Mouse (Mus musculus): ENCODE data around the gene Far1. TPM values are rescaled to one million over a fixed set of nuclear protein-coding genes. Genes with fewer than 3 reads are reported as not detected.

Far1 gene
- polyA plus RNA-seq, 1 experiment from 2014 or later: 84.2 TPM

GRCm38 (mm10) chr7:113590330-113590729, 76.7 kb downstream of the Far1 start:
- DNase-seq (ENCODE audit: low spot score) (no peak), ATAC-seq (replicated peaks; ENCODE audit: low FRiP score) (no peak)
- no peaks in the 10 kb centered on the region for H3K9me3 ChIP-seq (ENCODE audit: control insufficient read depth, low read length)
- H3K27me3 ChIP-seq (ENCODE audit: control insufficient read depth, insufficient read depth, low read length): no peaks in the 10 kb centered on the region
- no peak overlapping the region for H3K9ac ChIP-seq (ENCODE audit: low read length)
- H3K36me3 ChIP-seq (ENCODE audit: control insufficient read depth, insufficient read depth, low read length): no peaks in the 10 kb centered on the region
- H3K4me2 ChIP-seq (ENCODE audit: low read depth, low read length, severe bottlenecking): no peak overlapping the region
- no peak overlapping the region for H3K4me3 ChIP-seq (ENCODE audit: low read depth, low read length)
- WGBS: 63% methylated on average over 1 of the region's 1 CpGs
- no peak overlapping the region for H3K27ac ChIP-seq (ENCODE audit: low read depth, low read length)
- no peaks in the 10 kb centered on the region for H3K4me1 ChIP-seq (replicated peaks; ENCODE audit: control insufficient read depth, insufficient read depth, low read length)

GRCm38 (mm10) chr7:113591084-113591483, 77.5 kb downstream of the Far1 start:
- Histone ChIP-seq H3K36me3 (ENCODE audit: control insufficient read depth, insufficient read depth, low read length) (no peaks in the 10 kb centered on the region), H3K9me3 (ENCODE audit: control insufficient read depth, low read length) (no peaks in the 10 kb centered on the region), H3K9ac (ENCODE audit: low read length) (no peak overlapping the region), H3K27ac (ENCODE audit: low read depth, low read length) (no peak overlapping the region), H3K4me2 (ENCODE audit: low read depth, low read length, severe bottlenecking) (no peak overlapping the region), H3K4me3 (ENCODE audit: low read depth, low read length) (no peak overlapping the region), H3K27me3 (ENCODE audit: control insufficient read depth, insufficient read depth, low read length) (no peaks in the 10 kb centered on the region), H3K4me1 (replicated peaks; ENCODE audit: control insufficient read depth, insufficient read depth, low read length) (no peaks in the 10 kb centered on the region)
- DNase-seq (ENCODE audit: low spot score) (no peak), ATAC-seq (replicated peaks; ENCODE audit: low FRiP score) (no peak)
- WGBS: 71% methylated on average over 1 of the region's 1 CpGs

- Histone ChIP-seq H3K4me1 (replicated peaks; ENCODE audit: control insufficient read depth, insufficient read depth, low read length) (no peaks in the 10 kb centered on the region), H3K27ac (ENCODE audit: low read depth, low read length) (no peak overlapping the region), H3K4me2 (ENCODE audit: low read depth, low read length, severe bottlenecking) (no peak overlapping the region), H3K9me3 (ENCODE audit: control insufficient read depth, low read length) (no peaks in the 10 kb centered on the region), H3K36me3 (ENCODE audit: control insufficient read depth, insufficient read depth, low read length) (no peaks in the 10 kb centered on the region), H3K27me3 (ENCODE audit: control insufficient read depth, insufficient read depth, low read length) (no peaks in the 10 kb centered on the region), H3K9ac (ENCODE audit: low read length) (no peak overlapping the region), H3K4me3 (ENCODE audit: low read depth, low read length) (no peak overlapping the region)
- ATAC-seq (replicated peaks; ENCODE audit: low FRiP score) (no peak), DNase-seq (ENCODE audit: low spot score) (no peak)
- 86% methylated on average over 9 of the region's 9 CpGs for WGBS
These were observed 78.1 kb downstream of the Far1 start for GRCm38 (mm10) chr7:113591557-113592354.

GRCm38 (mm10) chr7:113592696-113593095, 79.1 kb downstream of the Far1 start:
- no peak overlapping the region for H3K27ac ChIP-seq (ENCODE audit: low read depth, low read length)
- ATAC-seq (replicated peaks; ENCODE audit: low FRiP score): no peak

GRCm38 (mm10) chr7:113594363-113594762, 80.7 kb downstream of the Far1 start:
- Histone ChIP-seq H3K4me3 (ENCODE audit: low read depth, low read length) (no peak overlapping the region), H3K9ac (ENCODE audit: low read length) (no peak overlapping the region), H3K36me3 (ENCODE audit: control insufficient read depth, insufficient read depth, low read length) (no peaks in the 10 kb centered on the region), H3K9me3 (ENCODE audit: control insufficient read depth, low read length) (no peaks in the 10 kb centered on the region), H3K27me3 (ENCODE audit: control insufficient read depth, insufficient read depth, low read length) (no peaks in the 10 kb centered on the region), H3K27ac (ENCODE audit: low read depth, low read length) (no peak overlapping the region), H3K4me2 (ENCODE audit: low read depth, low read length, severe bottlenecking) (no peak overlapping the region), H3K4me1 (replicated peaks; ENCODE audit: control insufficient read depth, insufficient read depth, low read length) (no peaks in the 10 kb centered on the region)
- WGBS: 1% methylated on average over 3 of the region's 3 CpGs
- DNase-seq (ENCODE audit: low spot score) (peak; percentile 70), ATAC-seq (replicated peaks; ENCODE audit: low FRiP score) (0 out of 2 replicates have a peak, but pooled peaks have one; percentile 46)

More at GRCm38 (mm10) chr7:113592696-113593095, 79.1 kb downstream of the Far1 start:
- Histone ChIP-seq H3K4me1 (replicated peaks; ENCODE audit: control insufficient read depth, insufficient read depth, low read length) (no peaks in the 10 kb centered on the region), H3K9me3 (ENCODE audit: control insufficient read depth, low read length) (no peaks in the 10 kb centered on the region), H3K4me2 (ENCODE audit: low read depth, low read length, severe bottlenecking) (no peak overlapping the region), H3K9ac (ENCODE audit: low read length) (no peak overlapping the region), H3K36me3 (ENCODE audit: control insufficient read depth, insufficient read depth, low read length) (no peaks in the 10 kb centered on the region), H3K27me3 (ENCODE audit: control insufficient read depth, insufficient read depth, low read length) (no peaks in the 10 kb centered on the region), H3K4me3 (ENCODE audit: low read depth, low read length) (no peak overlapping the region)
- no peak for DNase-seq (ENCODE audit: low spot score)
- WGBS: 92% methylated on average over 9 of the region's 9 CpGs

- no peaks in the 10 kb centered on the region for H3K4me1 ChIP-seq (replicated peaks; ENCODE audit: control insufficient read depth, insufficient read depth, low read length)
- no peak overlapping the region for H3K4me2 ChIP-seq (ENCODE audit: low read depth, low read length, severe bottlenecking)
- H3K27ac ChIP-seq (ENCODE audit: low read depth, low read length): no peak overlapping the region
- H3K9me3 ChIP-seq (ENCODE audit: control insufficient read depth, low read length): no peaks in the 10 kb centered on the region
- H3K4me3 ChIP-seq (ENCODE audit: low read depth, low read length): no peak overlapping the region
- no peaks in the 10 kb centered on the region for H3K27me3 ChIP-seq (ENCODE audit: control insufficient read depth, insufficient read depth, low read length)
- DNase-seq (ENCODE audit: low spot score) (no peak), ATAC-seq (replicated peaks; ENCODE audit: low FRiP score) (no peak)
- H3K36me3 ChIP-seq (ENCODE audit: control insufficient read depth, insufficient read depth, low read length): no peaks in the 10 kb centered on the region
- no peak overlapping the region for H3K9ac ChIP-seq (ENCODE audit: low read length)
These were observed 83.6 kb downstream of the Far1 start for GRCm38 (mm10) chr7:113597231-113597630.

GRCm38 (mm10) chr7:113601803-113602202, 88.2 kb downstream of the Far1 start:
- no peaks in the 10 kb centered on the region for H3K36me3 ChIP-seq (ENCODE audit: control insufficient read depth, insufficient read depth, low read length)

GRCm38 (mm10) chr7:113607928-113608327, 94.3 kb downstream of the Far1 start:
- 38% methylated on average over 9 of the region's 9 CpGs for WGBS
- ATAC-seq (replicated peaks; ENCODE audit: low FRiP score) (no peak), DNase-seq (ENCODE audit: low spot score) (peak; percentile 60)
- no peak overlapping the region for H3K4me2 ChIP-seq (ENCODE audit: low read depth, low read length, severe bottlenecking)
- H3K27me3 ChIP-seq (ENCODE audit: control insufficient read depth, insufficient read depth, low read length): no peaks in the 10 kb centered on the region
- H3K36me3 ChIP-seq (ENCODE audit: control insufficient read depth, insufficient read depth, low read length): no peaks in the 10 kb centered on the region
- no peak overlapping the region for H3K4me3 ChIP-seq (ENCODE audit: low read depth, low read length)
- no peaks in the 10 kb centered on the region for H3K9me3 ChIP-seq (ENCODE audit: control insufficient read depth, low read length)
- no peak overlapping the region for H3K9ac ChIP-seq (ENCODE audit: low read length)
- H3K4me1 ChIP-seq (replicated peaks; ENCODE audit: control insufficient read depth, insufficient read depth, low read length): no peaks in the 10 kb centered on the region
- no peak overlapping the region for H3K27ac ChIP-seq (ENCODE audit: low read depth, low read length)

More at GRCm38 (mm10) chr7:113601803-113602202, 88.2 kb downstream of the Far1 start:
- Histone ChIP-seq H3K27me3 (ENCODE audit: control insufficient read depth, insufficient read depth, low read length) (no peaks in the 10 kb centered on the region), H3K9ac (ENCODE audit: low read length) (no peak overlapping the region), H3K4me3 (ENCODE audit: low read depth, low read length) (no peak overlapping the region), H3K27ac (ENCODE audit: low read depth, low read length) (no peak overlapping the region), H3K9me3 (ENCODE audit: control insufficient read depth, low read length) (no peaks in the 10 kb centered on the region), H3K4me1 (replicated peaks; ENCODE audit: control insufficient read depth, insufficient read depth, low read length) (no peaks in the 10 kb centered on the region), H3K4me2 (ENCODE audit: low read depth, low read length, severe bottlenecking) (no peak overlapping the region)
- ATAC-seq (replicated peaks; ENCODE audit: low FRiP score): no peak
- WGBS: 91% methylated on average over 3 of the region's 3 CpGs
- DNase-seq (ENCODE audit: low spot score): no peak
